Mouse (Mus musculus) ES-E14 (cell line): Measurements from ENCODE around the gene Colq.

Experiments
- MAFK ChIP-seq: IDR thresholded peaks from 2 replicates; pipeline ENCODE4 v1.6.1; 2014; ENCODE audit warnings: mild to moderate bottlenecking, low read depth, low read length, inconsistent platforms; ENCODE audit not compliant: insufficient read depth
- ZNF384 ChIP-seq: IDR thresholded peaks from 2 replicates; pipeline ENCODE4 v1.6.1; 2012; ENCODE audit warnings: low read depth, low read length, inconsistent platforms

- TF ChIP-seq ZNF384: no peak
- TF ChIP-seq MAFK: no peak
Measured at GRCm38 (mm10) chr14:31560886-31561285, 30.3 kb downstream of the Colq start.
